Mouse (Mus musculus) layer of hippocampus, postnatal 10 days (tissue): ENCODE data around the gene 1810055G02Rik. TPM values are rescaled to one million over a fixed set of nuclear protein-coding genes. Genes with fewer than 3 reads are reported as not detected.
A peak's percentile ranks its signal among the peaks of the same experiment; 100 is the strongest.

ENCODE experiments used
- DNase-seq, 2 experiments: peaks; one replicate each; pipeline ENCODE4 v3.0.0; 2021; ENCODE audit warnings: low spot score in 2 of 2
- total RNA-seq, 2 experiments: library from RNA; stranded (reverse); gene quantifications; 2 replicates each; pipeline ENCODE4 v1.2.3; 2021

1810055G02Rik gene
- total RNA-seq, 2 experiments from 2014 or later: 25.4 to 39.3 TPM

- no peak for DNase-seq
Measured at GRCm38 (mm10) chr19:3739650-3740049, 31.6 kb downstream of the 1810055G02Rik start.

DNA sequence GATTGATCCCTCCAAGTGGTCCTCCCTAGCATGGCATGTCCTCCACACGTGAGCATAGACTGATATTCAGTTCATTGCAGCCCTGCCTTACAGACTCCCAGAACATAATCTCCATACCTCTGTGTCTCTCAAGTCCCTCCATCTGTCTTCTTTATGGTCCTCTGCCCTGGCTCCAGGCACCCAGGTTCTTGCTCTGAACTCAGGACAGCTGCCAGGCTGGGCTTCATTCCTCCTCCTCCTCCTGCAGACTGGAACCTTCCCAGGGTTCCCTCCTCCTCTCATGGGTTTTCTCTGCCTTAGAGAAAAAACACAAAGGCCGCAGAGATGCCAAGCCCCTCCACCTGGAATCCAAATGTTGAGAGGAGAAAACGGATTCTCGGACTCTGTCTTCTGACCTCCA lies 34.6 kb downstream of the 1810055G02Rik start:
- no peak for DNase-seq

DNA sequence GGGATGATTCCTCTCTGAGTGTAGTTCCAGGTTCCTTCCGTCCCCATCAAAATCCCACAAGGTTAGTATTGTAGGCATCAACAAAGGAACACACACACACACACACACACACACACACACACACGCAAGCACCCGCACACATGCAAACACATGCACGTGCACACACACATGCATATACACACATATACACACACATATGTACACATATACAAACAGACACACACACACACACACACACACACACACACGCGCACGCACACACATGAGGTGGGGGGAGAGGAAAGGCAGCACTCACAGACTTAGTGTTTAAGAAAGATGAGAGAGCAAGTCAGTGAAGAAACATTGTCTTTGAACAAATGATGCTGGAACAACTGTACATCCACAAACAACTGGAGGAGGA lies 35.3 kb downstream of the 1810055G02Rik start:
- no peak for DNase-seq

- DNase-seq: peak; percentile 66 to 67
Measured at GRCm38 (mm10) chr19:3743851-3744512, 35.9 kb downstream of the 1810055G02Rik start.

- DNase-seq: no peak
Measured at GRCm38 (mm10) chr19:3752621-3753239, 44.6 kb downstream of the 1810055G02Rik start.

- no peak for DNase-seq
Measured at GRCm38 (mm10) chr19:3753240-3753633, 45.1 kb downstream of the 1810055G02Rik start.

DNA sequence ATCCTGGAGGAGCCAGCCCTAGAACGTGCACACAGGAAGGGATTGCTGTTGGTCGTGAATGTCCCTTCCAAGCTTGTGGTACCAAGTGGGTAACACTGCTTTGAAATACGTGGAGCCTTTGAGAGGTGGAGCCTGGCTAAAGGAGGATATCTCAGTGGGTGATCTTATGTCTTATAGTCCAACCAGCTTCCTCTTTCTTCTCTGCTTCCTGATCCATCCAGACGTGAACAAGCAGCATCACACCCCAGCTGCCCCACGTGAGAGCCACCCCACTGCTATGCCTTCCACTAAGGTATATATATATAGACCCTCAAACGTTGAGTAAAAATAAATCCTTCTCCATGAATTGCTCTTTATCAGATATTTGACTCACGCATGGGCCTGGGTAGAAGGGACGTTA lies 45.6 kb downstream of the 1810055G02Rik start:
- no peak for DNase-seq

- no peak for DNase-seq
Measured at GRCm38 (mm10) chr19:3757861-3758260, 49.8 kb downstream of the 1810055G02Rik start.

DNA sequence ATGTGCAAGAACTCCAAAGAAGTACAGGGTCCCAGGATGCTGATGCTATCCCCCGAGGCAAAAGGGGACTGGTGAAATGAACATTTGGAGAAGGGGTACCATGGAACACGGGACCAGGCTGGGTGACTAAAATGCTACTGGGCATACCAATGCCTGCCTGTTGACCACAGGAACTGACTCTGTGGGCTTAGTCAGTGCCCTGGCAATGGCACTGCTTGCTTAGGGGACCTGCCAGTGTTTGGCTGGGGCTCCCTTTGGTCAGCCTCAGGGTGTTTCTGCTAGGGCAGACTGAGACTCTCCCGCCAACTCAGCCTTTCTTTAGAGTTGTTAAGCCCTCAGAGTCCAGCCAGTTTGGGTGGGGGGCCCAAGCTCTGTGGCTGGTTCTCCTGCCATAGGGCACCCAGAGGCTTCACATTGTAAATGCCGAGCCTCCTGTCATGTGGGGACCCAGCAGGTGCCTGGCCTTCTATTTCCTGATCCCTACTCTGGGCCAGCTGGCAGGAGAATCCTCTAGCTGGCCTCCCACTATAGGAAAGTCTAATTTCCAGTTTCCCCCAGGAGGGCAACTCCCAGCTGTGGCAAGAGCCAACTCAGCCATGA lies 57.2 kb downstream of the 1810055G02Rik start:
- DNase-seq: no peak

DNA sequence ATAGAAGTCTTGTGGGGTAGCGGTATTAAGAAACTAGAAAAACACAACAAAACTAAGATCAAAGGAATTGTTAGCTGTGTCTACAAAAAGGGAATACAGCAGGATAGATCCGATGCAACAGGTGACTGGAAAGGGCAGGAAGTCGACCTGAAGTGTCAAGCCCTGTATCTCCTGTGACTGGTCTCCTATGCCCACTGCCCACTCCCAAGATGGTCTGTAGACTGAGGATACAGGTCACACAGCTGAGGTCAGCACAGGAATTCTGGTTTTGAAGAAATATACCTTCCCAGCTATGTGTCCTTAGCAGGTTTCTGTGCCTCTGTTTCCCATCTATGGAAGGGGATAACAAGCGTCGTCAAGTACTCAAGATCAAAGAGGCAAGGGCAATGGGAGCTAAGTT lies 58.3 kb downstream of the 1810055G02Rik start:
- DNase-seq: no peak

GRCm38 (mm10) chr19:3767276-3767780 lies 59.2 kb downstream of the 1810055G02Rik start, which contains the start of gene Kmt5b:
TSS of gene Kmt5b (plus strand) at chr19:3767421.
- DNase-seq: peak in 1 of 2 experiments; percentile 73

Other genes starting within 250 kb of the 1810055G02Rik start
- gene Ppp6r3, start 132.5 kb upstream of the 1810055G02Rik start, total RNA-seq: 10 to 100 TPM; 92.2 TPM
- 10 to 100 TPM; 13.3 to 14.3 TPM for gene Lrp5, start 21.7 kb upstream of the 1810055G02Rik start, total RNA-seq
- gene Kmt5b, start 59.1 kb downstream of the 1810055G02Rik start, total RNA-seq: 10 to 100 TPM; 72.9 to 76.9 TPM
- gene Chka, start 143.5 kb downstream of the 1810055G02Rik start, total RNA-seq: 100 to 1,000 TPM in 1 of 2 experiments, 10 to 100 TPM in 1; 98.1 to 104 TPM
- 10 to 100 TPM; 19.1 to 26.0 TPM for gene Tcirg1, start 198.8 kb downstream of the 1810055G02Rik start, total RNA-seq
- 100 to 1,000 TPM; 134 to 139 TPM for gene Ndufs8, start 204.5 kb downstream of the 1810055G02Rik start, total RNA-seq
- gene Aldh3b1, start 221.5 kb downstream of the 1810055G02Rik start, total RNA-seq: 1 to 10 TPM; 1.3 to 1.7 TPM
- gene Unc93b1, start 226.9 kb downstream of the 1810055G02Rik start, total RNA-seq: 10 to 100 TPM; 13.9 to 20.7 TPM